Mouse (Mus musculus) liver, embryonic 11.5 days (tissue): ENCODE measurements around the gene Smu1. TPM values are rescaled to one million over a fixed set of nuclear protein-coding genes. Genes with fewer than 3 reads are reported as not detected.

Source experiments
- ATAC-seq: fragments of 200-750 bp; cut with Nextera tagmentation; replicated peaks from 2 replicates; pipeline ENCODE4 v1.8.0; 2017; ENCODE audit warnings: moderate number of reproducible peaks, mild to moderate bottlenecking, moderate TSS enrichment, moderate library complexity; ENCODE audit not compliant: low FRiP score
- DNase-seq: peaks from one replicate; pipeline ENCODE4 v3.0.0-alpha.2; 2017; ENCODE audit warnings: low spot score
- H3K27ac ChIP-seq: fragments of 300-500 bp; sonication (generic); 2 replicates; pipeline ENCODE4 v1.5.1; 2014; ENCODE audit warnings: mild to moderate bottlenecking, low read depth, low read length, control low read depth
- H3K27me3 ChIP-seq: fragments of 300-500 bp; sonication (generic); replicated peaks from 2 replicates; pipeline ENCODE4 v1.6.1; 2014; ENCODE audit warnings: low read length, mixed read lengths; ENCODE audit not compliant: control insufficient read depth, insufficient read depth
- H3K36me3 ChIP-seq: fragments of 300-500 bp; sonication (generic); 2 replicates; pipeline ENCODE4 v1.6.1; 2014; ENCODE audit warnings: mild to moderate bottlenecking, low read length, moderate library complexity, mixed read lengths; ENCODE audit not compliant: control insufficient read depth, insufficient read depth
- H3K4me1 ChIP-seq: fragments of 300-500 bp; sonication (generic); replicated peaks from 2 replicates; pipeline ENCODE4 v1.6.1; 2014; ENCODE audit warnings: low read length, mixed read lengths; ENCODE audit not compliant: control insufficient read depth, insufficient read depth
- H3K4me2 ChIP-seq: fragments of 300-500 bp; sonication (generic); 2 replicates; pipeline ENCODE4 v1.6.1; 2014; ENCODE audit warnings: mild to moderate bottlenecking, control low read depth, moderate library complexity
- H3K4me3 ChIP-seq: fragments of 300-500 bp; sonication (generic); 2 replicates; pipeline ENCODE4 v1.5.1; 2014; ENCODE audit warnings: low read depth, low read length, control low read depth
- H3K9ac ChIP-seq: fragments of 300-500 bp; sonication (generic); 2 replicates; pipeline ENCODE4 v1.6.1; 2014; ENCODE audit warnings: low read depth, low read length, control low read depth
- H3K9me3 ChIP-seq: fragments of 300-500 bp; sonication (generic); 2 replicates; pipeline ENCODE4 v1.6.1; 2016; ENCODE audit warnings: low read length, inconsistent platforms, mixed read lengths; ENCODE audit not compliant: control insufficient read depth
- WGBS: fragments of 180-500 bp; shearing (Covaris S2); extraction: QIAGEN DNeasy Blood & Tissue Kit; methylation state at CpG from one replicate; pipeline ENCODE4 v1.1.7; 2014; 5-methylcytosine and 5-hydroxymethylcytosine counted together
- polyA plus RNA-seq: library from polyadenylated mRNA; unstranded; fragments of >200 nt; fragmentation: Nextera tagmentation; extraction: Ambion mirVana; gene quantifications from 2 replicates; pipeline ENCODE4 v1.2.1, GENCODE M21; 2014

Smu1 gene
- polyA plus RNA-seq, 1 experiment from 2014 or later = 167 TPM

- Histone ChIP-seq H3K4me2 (no peak overlapping the region), H3K4me3 (no peak overlapping the region), H3K27ac (no peak overlapping the region), H3K4me1 (peaks cover 28% of the 10 kb centered on the region), H3K27me3 (no peaks in the 10 kb centered on the region), H3K36me3 (peaks cover 50% of the 10 kb centered on the region), H3K9me3 (no peaks in the 10 kb centered on the region), H3K9ac (no peak overlapping the region)
- DNase-seq (no peak), ATAC-seq (no peak)
- 95% methylated on average over 1 of the region's 1 CpGs for WGBS
Measured at GRCm38 (mm10) chr4:40727247-40727646, 30.5 kb downstream of the Smu1 start.

- H3K36me3 ChIP-seq = peaks cover 38% of the 10 kb centered on the region
- ATAC-seq = no peak
- H3K9ac ChIP-seq = no peak overlapping the region
- H3K27me3 ChIP-seq = no peaks in the 10 kb centered on the region
- H3K4me3 ChIP-seq = no peak overlapping the region
- no peak for DNase-seq
- no peak overlapping the region for H3K27ac ChIP-seq
- peak overlapping the region; percentile 93; the same call in 1 of the 2 replicates for H3K4me2 ChIP-seq
- H3K4me1 ChIP-seq = peaks cover 37% of the 10 kb centered on the region
- no peaks in the 10 kb centered on the region for H3K9me3 ChIP-seq
Measured at GRCm38 (mm10) chr4:40725554-40725953, 32.2 kb downstream of the Smu1 start.

GRCm38 (mm10) chr4:40725141-40725540, 32.6 kb downstream of the Smu1 start:
- no peak overlapping the region for H3K27ac ChIP-seq
- peaks cover 37% of the 10 kb centered on the region for H3K4me1 ChIP-seq
- 88% methylated on average over 7 of the region's 7 CpGs for WGBS
- H3K4me3 ChIP-seq = peak overlapping the region; percentile 85
- no peak for DNase-seq
- no peaks in the 10 kb centered on the region for H3K9me3 ChIP-seq
- ATAC-seq = no peak
- peak overlapping the region; percentile 93 for H3K4me2 ChIP-seq
- H3K9ac ChIP-seq = no peak overlapping the region
- no peaks in the 10 kb centered on the region for H3K27me3 ChIP-seq
- peaks cover 35% of the 10 kb centered on the region for H3K36me3 ChIP-seq

- WGBS = under 1% methylated on average over 56 of the region's 62 CpGs
Measured at GRCm38 (mm10) chr4:40722687-40723460, 34.8 kb downstream of the Smu1 start.

GRCm38 (mm10) chr4:40722011-40722666, 35.6 kb downstream of the Smu1 start, which contains the start of gene Dnaja1:
TSS of gene Dnaja1 (plus strand) at chr4:40722150.
- no peaks in the 10 kb centered on the region for H3K9me3 ChIP-seq
- no peaks in the 10 kb centered on the region for H3K27me3 ChIP-seq
- H3K4me3 ChIP-seq = peak within 1 kb of the TSS; percentile 85
- H3K27ac ChIP-seq = peak within 1 kb of the TSS; percentile 98
- H3K9ac ChIP-seq = peak within 1 kb of the TSS; percentile 96
- peak within 1 kb of the TSS; percentile 93 for H3K4me2 ChIP-seq
- peaks cover 17% of the 10 kb centered on the region; the same call in 1 of the 2 replicates for H3K36me3 ChIP-seq
- DNase-seq = peak; percentile 98
- ATAC-seq = peak; percentile 89
- H3K4me1 ChIP-seq = peaks cover 34% of the 10 kb centered on the region
- under 1% methylated on average over 51 of the region's 54 CpGs for WGBS

More at GRCm38 (mm10) chr4:40722687-40723460, 34.8 kb downstream of the Smu1 start:
- H3K27ac ChIP-seq = peak overlapping the region; percentile 98
- H3K4me2 ChIP-seq = peak overlapping the region; percentile 93
- no peaks in the 10 kb centered on the region for H3K27me3 ChIP-seq
- H3K36me3 ChIP-seq = peaks cover 22% of the 10 kb centered on the region; the same call in 1 of the 2 replicates
- H3K4me3 ChIP-seq = peak overlapping the region; percentile 85
- ATAC-seq (peak; percentile 75), DNase-seq (peak; percentile 85)
- no peaks in the 10 kb centered on the region for H3K9me3 ChIP-seq
- peaks cover 37% of the 10 kb centered on the region for H3K4me1 ChIP-seq
- peak overlapping the region; percentile 96 for H3K9ac ChIP-seq

GRCm38 (mm10) chr4:40720910-40721309, 36.8 kb downstream of the Smu1 start:
- 0 out of 2 replicates have a peak overlapping the region, but pooled peaks have one; percentile 96 for H3K9ac ChIP-seq
- H3K4me3 ChIP-seq = no peak overlapping the region

GRCm38 (mm10) chr4:40717141-40717540, 40.6 kb downstream of the Smu1 start:
- 87% methylated on average over 3 of the region's 3 CpGs for WGBS
- no peak for ATAC-seq
- H3K27me3 ChIP-seq = no peaks in the 10 kb centered on the region
- no peak for DNase-seq
- no peak overlapping the region for H3K4me2 ChIP-seq
- no peak overlapping the region for H3K27ac ChIP-seq
- H3K36me3 ChIP-seq = no peaks in the 10 kb centered on the region
- H3K9ac ChIP-seq = no peak overlapping the region
- H3K4me3 ChIP-seq = no peak overlapping the region
- H3K9me3 ChIP-seq = no peaks in the 10 kb centered on the region
- peaks cover 8% of the 10 kb centered on the region for H3K4me1 ChIP-seq

More at GRCm38 (mm10) chr4:40720910-40721309, 36.8 kb downstream of the Smu1 start:
- no peaks in the 10 kb centered on the region for H3K27me3 ChIP-seq
- peaks cover 28% of the 10 kb centered on the region for H3K4me1 ChIP-seq
- WGBS = 83% methylated on average over 8 of the region's 8 CpGs
- H3K4me2 ChIP-seq = peak overlapping the region; percentile 93
- peaks cover 8% of the 10 kb centered on the region; the same call in 1 of the 2 replicates for H3K36me3 ChIP-seq
- no peak overlapping the region; the same call in 1 of the 2 replicates for H3K27ac ChIP-seq
- H3K9me3 ChIP-seq = no peaks in the 10 kb centered on the region
- DNase-seq = no peak
- ATAC-seq = no peak

- 42% methylated on average over 9 of the region's 9 CpGs for WGBS
Measured at GRCm38 (mm10) chr4:40703710-40704275, 53.9 kb downstream of the Smu1 start.

More at GRCm38 (mm10) chr4:40703710-40704275, 53.9 kb downstream of the Smu1 start:
- H3K27me3 ChIP-seq = no peaks in the 10 kb centered on the region
- peak overlapping the region; percentile 62 for H3K4me3 ChIP-seq
- no peaks in the 10 kb centered on the region for H3K9me3 ChIP-seq
- H3K4me2 ChIP-seq = peak overlapping the region; percentile 68
- DNase-seq (no peak), ATAC-seq (no peak)
- H3K36me3 ChIP-seq = no peaks in the 10 kb centered on the region
- H3K9ac ChIP-seq = peak overlapping the region; percentile 70
- peaks cover 18% of the 10 kb centered on the region for H3K4me1 ChIP-seq
- peak overlapping the region; percentile 93; the same call in 1 of the 2 replicates for H3K27ac ChIP-seq
